Mouse (Mus musculus) small intestine, adult 2 months (tissue): ENCODE data around the gene Nkain2. TPM values are rescaled to one million over a fixed set of nuclear protein-coding genes. Genes with fewer than 3 reads are reported as not detected.

ENCODE experiments used
- H3K27ac ChIP-seq: fragments of 200-500 bp; 2 replicates; pipeline ENCODE4 v1.5.1; 2012; ENCODE audit warnings: low read depth, low read length, control low read depth, inconsistent platforms; ENCODE audit not compliant: insufficient read depth
- H3K27me3 ChIP-seq: fragments of 200-500 bp; 2 replicates; pipeline ENCODE4 v1.6.1; 2012; ENCODE audit warnings: mild to moderate bottlenecking, moderate library complexity, low read length, inconsistent platforms; ENCODE audit not compliant: control insufficient read depth, insufficient read depth
- H3K36me3 ChIP-seq: fragments of 200-500 bp; 2 replicates; pipeline ENCODE4 v1.6.1; 2012; ENCODE audit warnings: mild to moderate bottlenecking, low read length, control low read depth, inconsistent platforms; ENCODE audit not compliant: control insufficient read depth, insufficient read depth
- H3K4me1 ChIP-seq: fragments of 200-500 bp; 2 replicates; pipeline ENCODE4 v1.6.1; 2012; ENCODE audit warnings: low read length, inconsistent platforms, mixed read lengths; ENCODE audit not compliant: control insufficient read depth, insufficient read depth, insufficient read length
- H3K4me3 ChIP-seq: fragments of 200-500 bp; 2 replicates; pipeline ENCODE4 v1.5.1; 2012; ENCODE audit warnings: low read depth, mild to moderate bottlenecking, control low read depth, inconsistent platforms, low read length, moderate library complexity
- CTCF ChIP-seq: fragments of 200-500 bp; IDR thresholded peaks from 2 replicates; pipeline ENCODE4 v1.5.1; 2012; ENCODE audit warnings: low read depth, mild to moderate bottlenecking, control low read depth, inconsistent platforms, low read length, moderate library complexity, mixed read lengths; ENCODE audit not compliant: insufficient replicate concordance, insufficient read length; ENCODE audit errors: extremely low read depth
- POLR2A ChIP-seq: fragments of 200-500 bp; IDR thresholded peaks from 2 replicates; pipeline ENCODE4 v1.6.1; 2012; ENCODE audit warnings: low read depth, mild to moderate bottlenecking, control low read depth, inconsistent platforms, low read length, moderate library complexity
- WGBS: fragments of 180-500 bp; shearing (Covaris S2); methylation state at CpG from one replicate; pipeline ENCODE4 v1.1.7; 2018; 5-methylcytosine and 5-hydroxymethylcytosine counted together
- polyA plus RNA-seq: library from polyadenylated mRNA; depleted of rRNA; stranded (reverse); fragments of >200 nt; gene quantifications from 2 replicates; pipeline ENCODE4 v1.2.3, GENCODE M21; 2012

Gene Nkain2
- polyA plus RNA-seq, 1 experiment, result not detected

GRCm38 (mm10) chr10:32684548-32684947 lies 205.7 kb downstream of the Nkain2 start:
- Histone ChIP-seq H3K4me3 (no peak overlapping the region), H3K4me1 (no peaks in the 10 kb centered on the region), H3K27me3 (no peaks in the 10 kb centered on the region), H3K36me3 (no peaks in the 10 kb centered on the region), H3K27ac (no peak overlapping the region)
- TF ChIP-seq CTCF (no peak), POLR2A (no peak)

GRCm38 (mm10) chr10:32640256-32640655 lies 250.0 kb downstream of the Nkain2 start:
- Histone ChIP-seq H3K27me3 (no peaks in the 10 kb centered on the region), H3K36me3 (no peaks in the 10 kb centered on the region), H3K27ac (no peak overlapping the region), H3K4me1 (no peaks in the 10 kb centered on the region), H3K4me3 (no peak overlapping the region)
- TF ChIP-seq POLR2A (no peak), CTCF (no peak)
- 78% methylated on average over 3 of the region's 3 CpGs for WGBS

GRCm38 (mm10) chr10:32639173-32639572 lies 251.1 kb downstream of the Nkain2 start:
- H3K36me3 ChIP-seq, result no peaks in the 10 kb centered on the region
- H3K4me3 ChIP-seq, result no peak overlapping the region
- TF ChIP-seq POLR2A (no peak), CTCF (no peak)
- no peak overlapping the region for H3K27ac ChIP-seq
- H3K4me1 ChIP-seq, result no peaks in the 10 kb centered on the region
- H3K27me3 ChIP-seq, result no peaks in the 10 kb centered on the region

- Histone ChIP-seq H3K27ac (no peak overlapping the region), H3K4me1 (no peaks in the 10 kb centered on the region), H3K36me3 (no peaks in the 10 kb centered on the region), H3K4me3 (no peak overlapping the region), H3K27me3 (no peaks in the 10 kb centered on the region)
- 97% methylated on average over 2 of the region's 2 CpGs for WGBS
- no peak for TF ChIP-seq CTCF
- no peak for TF ChIP-seq POLR2A
Measured at GRCm38 (mm10) chr10:32631043-32631442, 259.2 kb downstream of the Nkain2 start.

GRCm38 (mm10) chr10:32604448-32604847 lies 285.8 kb downstream of the Nkain2 start:
- H3K36me3 ChIP-seq, result no peaks in the 10 kb centered on the region
- TF ChIP-seq CTCF (no peak), POLR2A (no peak)
- no peaks in the 10 kb centered on the region for H3K4me1 ChIP-seq
- no peak overlapping the region for H3K4me3 ChIP-seq
- no peak overlapping the region for H3K27ac ChIP-seq
- no peaks in the 10 kb centered on the region for H3K27me3 ChIP-seq

- H3K4me3 ChIP-seq, result no peak overlapping the region
- H3K27ac ChIP-seq, result no peak overlapping the region
- H3K27me3 ChIP-seq, result no peaks in the 10 kb centered on the region
- 68% methylated on average over 4 of the region's 4 CpGs for WGBS
- no peaks in the 10 kb centered on the region for H3K36me3 ChIP-seq
- TF ChIP-seq POLR2A (no peak), CTCF (no peak)
- H3K4me1 ChIP-seq, result no peaks in the 10 kb centered on the region
Measured at GRCm38 (mm10) chr10:32602798-32603197, 287.5 kb downstream of the Nkain2 start.

- Histone ChIP-seq H3K36me3 (no peaks in the 10 kb centered on the region), H3K27ac (no peak overlapping the region), H3K4me3 (no peak overlapping the region), H3K27me3 (no peaks in the 10 kb centered on the region), H3K4me1 (no peaks in the 10 kb centered on the region)
- TF ChIP-seq POLR2A, result no peak
- no peak for TF ChIP-seq CTCF
- 22% methylated on average over 2 of the region's 2 CpGs for WGBS
Measured at GRCm38 (mm10) chr10:32594998-32595397, 295.3 kb downstream of the Nkain2 start.

GRCm38 (mm10) chr10:32577276-32577580 lies 313.0 kb downstream of the Nkain2 start:
- Histone ChIP-seq H3K4me3 (no peak overlapping the region), H3K36me3 (no peaks in the 10 kb centered on the region), H3K27me3 (no peaks in the 10 kb centered on the region), H3K4me1 (no peaks in the 10 kb centered on the region), H3K27ac (no peak overlapping the region)
- TF ChIP-seq CTCF (no peak), POLR2A (no peak)
- WGBS, result 68% methylated on average over 3 of the region's 3 CpGs
